Mouse (Mus musculus): ENCODE results near the gene Ablim2.
A peak's percentile ranks its signal among the peaks of the same experiment; 100 is the strongest.

The Ablim2 gene

DNA sequence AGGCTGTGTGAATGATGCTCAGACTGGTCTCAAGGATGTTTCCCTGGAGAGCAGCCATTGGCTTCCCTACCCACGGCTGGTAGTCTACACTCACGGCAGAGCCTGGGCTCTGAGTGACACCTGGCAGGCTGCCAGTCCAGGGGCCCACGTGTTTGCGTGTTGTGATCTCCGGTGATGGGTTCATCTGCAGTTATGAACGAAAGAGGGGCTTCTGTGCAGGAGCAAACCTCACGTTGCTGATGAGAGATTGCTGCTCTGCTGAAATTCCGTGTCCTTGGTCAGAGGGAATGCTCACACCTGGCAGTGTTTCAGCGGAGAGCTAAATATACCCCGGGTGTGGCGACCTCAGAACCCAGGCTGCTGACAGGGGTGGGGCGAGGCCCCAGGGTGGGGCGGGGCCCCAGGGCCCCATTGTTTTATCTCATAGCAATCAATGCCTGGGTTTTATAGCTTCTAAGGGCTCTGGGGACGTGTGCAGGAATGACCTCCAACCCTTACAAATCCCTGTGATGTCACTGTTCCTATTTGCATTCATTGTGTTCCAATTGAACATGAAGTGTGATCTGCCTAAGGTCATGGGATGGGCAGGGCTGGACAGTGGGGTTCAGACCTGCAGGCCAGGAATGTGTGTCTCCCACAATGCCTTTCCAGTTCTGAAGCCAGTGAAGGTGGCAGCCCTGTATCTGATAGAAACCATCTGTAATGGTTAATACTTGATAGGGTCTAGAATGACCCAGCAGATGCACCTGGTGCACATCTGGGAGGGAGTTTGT is 13.4 kb downstream of the Ablim2 start:
- DNase-seq: no peak

DNA sequence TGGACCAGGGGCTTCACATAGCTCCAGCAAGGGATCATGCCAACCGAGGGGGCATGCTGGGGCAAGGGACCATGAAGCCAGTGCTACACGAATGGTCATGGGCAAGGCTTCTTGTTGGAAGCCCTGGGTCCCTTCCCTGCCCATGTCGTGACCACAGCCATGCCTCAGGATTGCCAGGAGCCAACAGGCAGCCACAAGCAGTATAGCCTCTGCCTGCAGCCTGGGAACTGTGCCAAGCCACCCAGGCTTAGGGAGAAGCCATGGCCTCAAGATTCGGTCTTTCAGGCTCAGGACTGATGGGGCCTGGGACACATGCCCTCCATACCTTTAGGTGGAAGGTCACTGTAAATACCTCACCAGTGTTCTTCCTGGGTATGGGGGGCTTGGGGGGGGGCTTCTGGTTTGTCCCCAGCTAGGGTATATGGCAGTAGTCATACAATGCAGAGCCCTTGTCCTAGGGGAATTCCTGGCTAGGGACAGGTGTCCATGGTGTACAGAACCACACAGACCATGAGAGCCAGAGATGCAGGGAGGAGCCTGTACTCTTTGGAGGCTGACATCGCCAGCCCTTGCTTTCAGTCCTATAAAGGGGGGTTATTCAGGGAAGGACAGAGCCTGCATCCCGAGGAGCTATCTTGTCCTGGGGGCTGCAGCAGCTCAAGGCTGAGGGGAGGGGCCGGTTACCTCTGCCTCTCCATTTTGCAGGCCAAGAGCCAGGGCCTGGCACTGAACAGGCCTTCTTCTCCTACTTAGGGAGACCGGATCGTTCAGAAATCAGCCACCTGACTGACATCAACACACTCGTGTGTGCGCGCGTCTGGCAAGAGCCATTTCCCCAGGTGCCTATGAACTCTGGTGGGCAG is 15.8 kb downstream of the Ablim2 start:
- peak; percentile 47 for DNase-seq

DNA sequence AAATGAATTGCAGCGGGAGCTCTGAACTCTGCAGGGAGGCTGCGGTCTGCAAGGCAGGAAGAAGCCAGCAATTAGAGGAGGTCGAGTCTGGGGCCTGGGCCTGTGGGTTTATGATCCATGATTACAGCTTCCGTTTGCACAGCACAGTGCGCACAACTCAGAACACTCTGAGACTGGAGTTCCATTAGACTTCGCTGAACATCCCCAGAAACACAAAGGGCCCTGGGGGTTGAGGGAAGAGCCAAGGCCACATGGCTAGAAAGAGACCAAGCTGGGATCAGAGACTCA is 16.4 kb downstream of the Ablim2 start:
- peak; percentile 24 for DNase-seq

DNA sequence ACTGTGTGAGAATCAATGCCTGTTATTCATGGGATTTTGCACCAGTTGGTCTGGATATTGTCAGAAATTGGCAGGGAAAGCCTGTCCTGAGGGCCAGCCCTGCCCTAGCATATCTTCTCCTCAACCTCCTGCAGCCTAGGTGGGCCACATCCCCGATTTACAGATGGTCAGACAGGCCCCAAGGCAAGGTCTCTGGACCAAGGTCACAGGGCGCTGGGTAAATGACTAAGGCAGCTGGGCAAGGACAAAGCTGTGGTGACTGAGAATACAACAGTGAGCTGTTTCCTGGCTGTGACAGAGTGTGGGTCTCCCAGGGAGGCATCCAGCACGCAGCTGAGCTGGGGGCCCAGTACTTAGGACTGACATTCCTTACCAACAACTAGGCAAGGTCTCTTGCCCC is 23.4 kb downstream of the Ablim2 start:
- no peak for DNase-seq

DNA sequence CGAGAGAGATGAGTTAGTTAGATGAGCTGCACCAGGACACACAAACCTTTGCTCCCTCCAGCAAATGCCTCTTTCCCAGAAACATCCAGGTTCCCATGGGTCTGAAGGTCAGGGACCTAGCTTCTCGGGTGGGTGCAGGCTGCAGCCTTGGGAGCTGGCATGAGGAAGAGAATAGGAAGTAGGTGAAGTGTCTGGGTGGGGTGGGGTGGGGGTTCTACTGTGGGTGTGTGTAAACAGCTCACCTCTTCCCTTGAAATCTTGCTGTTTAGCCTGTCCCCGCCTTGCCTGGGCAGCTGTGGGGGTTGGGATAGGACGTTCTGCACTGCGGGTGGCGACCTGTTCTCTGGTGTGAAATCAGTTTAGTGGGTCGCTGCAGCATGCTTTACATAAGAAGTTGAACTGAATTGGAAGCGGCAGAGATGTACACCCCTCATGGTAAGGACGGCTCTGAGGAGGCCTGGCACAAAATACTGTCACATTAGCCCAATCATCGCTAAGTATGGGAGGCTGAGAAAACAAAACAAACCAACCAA is 25.0 kb downstream of the Ablim2 start:
- DNase-seq: no peak

DNA sequence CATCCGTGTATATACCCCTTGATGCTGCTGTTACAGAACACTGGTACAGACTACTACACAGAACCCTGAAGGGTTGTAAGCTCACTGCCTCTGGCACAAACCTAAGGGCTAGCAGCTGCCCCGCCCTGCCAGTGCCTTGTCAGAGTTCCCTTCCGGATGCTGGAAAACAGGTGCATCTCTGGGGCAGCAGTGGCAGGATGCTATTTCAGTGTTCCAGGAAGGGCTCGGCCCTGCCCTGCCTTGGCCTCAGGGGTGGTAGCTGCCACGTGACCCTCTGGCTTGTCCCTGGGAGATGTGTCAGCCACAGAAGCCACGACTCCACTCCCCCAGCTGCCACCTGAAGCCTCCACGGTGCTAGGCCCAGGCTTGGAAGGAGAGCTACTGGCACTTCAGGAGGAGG is 28.2 kb downstream of the Ablim2 start:
- no peak for DNase-seq

DNA sequence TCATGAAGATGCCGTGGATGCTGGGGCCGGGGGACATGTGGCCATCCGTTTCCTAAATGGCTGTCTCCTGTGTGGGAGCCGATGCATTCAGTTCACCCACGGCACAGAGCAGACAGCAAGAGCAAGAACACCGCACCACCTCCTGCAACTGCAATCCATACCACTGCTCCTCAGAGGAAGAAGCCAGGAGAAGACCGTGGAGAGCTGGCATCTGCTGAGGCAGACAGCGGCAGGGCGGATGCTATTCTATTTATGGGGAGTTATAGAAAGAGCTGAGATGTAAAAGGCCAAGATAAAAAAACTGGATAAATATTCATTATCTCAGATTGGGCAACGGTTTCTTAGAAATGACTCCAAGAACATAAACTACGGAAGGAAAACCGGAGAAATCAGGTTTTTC is 30.2 kb downstream of the Ablim2 start:
- DNase-seq: no peak

DNA sequence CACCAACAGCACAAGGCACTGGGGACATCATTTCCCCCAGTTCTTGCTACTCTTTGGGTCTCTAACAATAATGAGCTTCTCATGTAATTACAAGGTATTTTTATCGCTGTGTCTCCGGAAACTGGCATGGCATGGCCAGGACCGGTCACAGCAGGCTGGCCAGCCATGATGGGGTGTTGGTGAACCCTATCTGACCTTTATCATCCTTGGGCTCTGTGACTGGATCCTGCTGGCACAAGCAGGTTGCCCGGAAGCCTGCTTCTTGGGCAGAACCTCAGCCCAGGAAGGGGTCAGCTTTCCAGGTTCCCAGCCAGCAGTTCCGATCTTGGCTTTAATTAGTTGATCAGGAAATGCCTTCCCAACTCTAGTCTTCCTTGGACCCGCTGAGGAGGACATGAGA is 31.0 kb downstream of the Ablim2 start:
- peak; percentile 24 for DNase-seq

DNA sequence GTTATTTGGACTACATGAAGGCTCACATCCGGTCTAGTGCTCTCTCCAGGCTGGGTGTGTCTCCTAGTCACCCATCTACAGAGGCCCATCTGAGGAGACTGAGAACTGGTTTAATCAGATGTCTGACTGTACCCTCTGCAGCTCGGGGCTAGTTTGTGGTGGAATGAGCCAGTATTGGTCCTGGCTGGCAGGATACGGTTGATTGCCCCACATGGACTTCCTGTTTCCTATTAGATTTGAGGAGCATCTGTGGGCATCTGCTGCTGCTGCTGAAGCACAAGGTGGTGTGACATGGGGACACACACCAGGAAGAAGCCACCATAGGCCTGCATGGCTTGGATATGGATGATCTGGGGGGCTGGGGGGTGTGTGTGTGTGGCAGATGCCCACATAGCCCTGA is 32.0 kb downstream of the Ablim2 start:
- DNase-seq: no peak

DNA sequence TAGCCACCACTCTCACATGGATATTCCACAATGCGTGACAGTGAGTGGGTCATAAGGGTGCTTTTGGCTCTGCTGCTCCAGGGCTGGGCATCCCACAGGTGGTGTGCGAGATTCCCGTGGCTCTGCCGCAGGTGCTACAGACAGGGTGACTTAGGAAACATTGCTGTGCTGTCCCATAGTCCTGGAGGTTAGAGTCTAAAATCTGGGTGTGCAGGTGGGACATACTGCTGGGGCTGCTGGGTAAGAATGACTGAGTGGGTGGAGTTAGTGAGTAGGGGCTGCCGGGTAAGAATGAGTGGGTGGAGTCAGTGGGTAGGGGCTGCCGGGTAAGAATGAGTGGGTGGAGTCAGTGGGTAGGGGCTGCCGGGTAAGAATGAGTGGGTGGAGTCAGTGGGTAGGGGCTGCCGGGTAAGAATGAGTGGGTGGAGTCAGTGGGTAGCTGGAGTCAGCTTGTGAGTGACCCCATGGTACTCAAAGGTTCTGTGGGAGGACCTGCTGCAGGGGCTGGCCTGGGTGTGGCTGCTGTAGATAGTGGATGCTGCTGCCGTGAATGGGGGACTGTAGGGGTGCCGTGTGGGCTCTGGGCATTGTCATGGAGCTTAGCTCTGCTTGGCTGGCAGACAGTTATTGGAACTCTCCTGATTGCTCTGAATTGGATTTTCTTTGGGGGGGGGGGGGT is 32.8 kb downstream of the Ablim2 start:
- DNase-seq: no peak

DNA sequence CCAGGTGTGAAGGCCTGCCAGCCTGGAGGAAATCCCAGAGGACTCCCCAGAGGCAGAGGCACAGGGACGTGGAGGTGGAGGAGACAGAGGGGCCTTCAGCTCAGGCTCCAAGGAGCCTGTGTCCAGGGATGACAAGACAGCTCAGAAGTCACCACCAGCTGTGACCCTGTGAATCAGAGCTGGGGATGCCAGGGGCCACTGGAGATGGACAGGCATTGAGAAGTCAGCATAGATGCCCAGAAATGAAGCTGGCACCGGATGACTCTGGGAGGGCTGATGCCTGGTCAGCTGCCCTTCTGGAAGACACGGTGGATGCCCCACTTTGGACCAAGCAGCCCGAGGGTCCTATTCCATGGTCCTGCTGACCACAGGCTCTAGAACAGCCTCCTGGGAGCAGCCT is 36.3 kb downstream of the Ablim2 start:
- no peak for DNase-seq

DNA sequence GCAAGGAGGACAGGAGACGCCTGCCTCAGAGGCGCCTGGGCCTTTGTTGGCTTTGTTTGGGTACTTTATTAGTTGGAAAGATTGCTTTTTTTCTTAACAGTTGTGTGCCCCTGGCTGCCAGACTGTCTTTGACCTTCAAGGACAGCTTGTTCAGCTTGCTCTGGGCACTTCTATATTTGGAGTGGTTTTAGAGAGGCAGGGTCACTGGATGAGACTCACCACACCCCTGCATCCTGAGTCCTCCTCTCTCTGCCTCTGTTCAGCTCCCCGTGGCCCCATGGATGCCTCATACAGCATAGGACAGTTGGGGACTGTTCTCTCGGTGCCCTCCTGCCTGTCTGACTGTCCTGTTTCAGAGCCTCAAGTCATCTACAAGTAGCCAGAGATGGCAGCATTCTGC is 37.3 kb downstream of the Ablim2 start:
- no peak for DNase-seq

DNA sequence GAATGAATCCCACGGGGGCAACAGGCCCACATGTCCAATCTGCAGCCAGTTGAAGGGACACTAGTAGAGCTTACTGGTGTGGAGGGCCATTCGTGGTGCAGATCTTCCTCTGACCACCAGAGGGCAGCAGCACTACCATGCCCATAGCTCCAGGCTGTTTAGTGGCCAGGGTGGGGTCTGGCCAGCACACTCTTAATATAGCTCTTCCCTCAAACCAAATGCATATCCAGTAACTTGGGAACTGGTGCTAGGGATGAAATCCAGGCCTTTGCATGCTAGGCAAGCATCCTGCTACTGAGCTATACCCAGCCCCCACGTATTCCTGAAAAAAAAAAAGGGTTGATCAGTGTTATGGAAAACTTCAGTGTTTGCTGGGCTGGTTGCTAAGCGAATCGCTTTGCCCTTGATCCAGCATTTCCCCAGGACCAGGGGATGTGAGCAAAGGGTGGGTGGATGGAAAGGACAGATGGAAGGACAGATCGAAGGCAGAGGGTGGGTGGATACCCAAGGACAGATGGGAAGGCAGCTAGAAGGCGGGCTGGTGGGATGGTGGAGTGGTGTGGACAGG is 37.9 kb downstream of the Ablim2 start:
- DNase-seq: peak; percentile 71

DNA sequence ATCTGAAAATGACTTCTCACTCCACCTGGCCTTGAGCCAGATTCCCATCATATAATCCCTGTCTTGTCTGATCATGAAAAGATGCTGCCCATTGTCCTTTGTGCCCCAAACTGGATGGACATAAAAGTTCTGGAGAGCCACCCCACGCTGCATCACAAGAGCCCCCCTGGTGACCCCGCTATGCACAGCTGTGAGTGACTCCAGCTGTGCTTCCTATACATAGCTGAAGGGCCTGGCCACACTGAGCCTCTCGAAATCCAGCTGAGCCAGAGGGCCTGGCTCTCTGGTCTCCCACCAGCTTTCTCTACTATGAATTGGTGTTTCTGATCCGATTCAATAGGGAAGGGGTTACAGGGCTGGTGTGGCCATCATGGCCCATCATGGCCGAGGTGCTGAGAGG is 38.5 kb downstream of the Ablim2 start:
- DNase-seq: no peak

DNA sequence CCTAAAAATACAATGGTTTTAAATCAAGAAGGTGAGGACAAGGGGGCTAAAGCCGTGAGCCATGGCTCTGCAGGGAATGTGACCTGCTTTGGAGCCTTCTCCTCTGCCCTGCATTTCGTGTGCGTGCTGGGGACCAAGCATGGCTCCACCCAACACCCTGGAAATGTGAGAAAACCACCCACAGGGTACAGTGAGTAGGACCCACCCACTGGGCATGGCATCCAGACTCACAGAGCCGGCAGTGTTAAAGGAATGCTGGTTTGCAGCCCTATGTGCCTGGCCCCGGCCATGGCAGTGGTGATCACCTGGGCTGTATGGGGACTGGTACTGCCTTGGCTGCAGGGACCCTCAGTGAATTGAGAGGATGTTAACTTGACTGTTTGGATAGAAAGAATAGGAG is 41.4 kb downstream of the Ablim2 start:
- DNase-seq: no peak

DNA sequence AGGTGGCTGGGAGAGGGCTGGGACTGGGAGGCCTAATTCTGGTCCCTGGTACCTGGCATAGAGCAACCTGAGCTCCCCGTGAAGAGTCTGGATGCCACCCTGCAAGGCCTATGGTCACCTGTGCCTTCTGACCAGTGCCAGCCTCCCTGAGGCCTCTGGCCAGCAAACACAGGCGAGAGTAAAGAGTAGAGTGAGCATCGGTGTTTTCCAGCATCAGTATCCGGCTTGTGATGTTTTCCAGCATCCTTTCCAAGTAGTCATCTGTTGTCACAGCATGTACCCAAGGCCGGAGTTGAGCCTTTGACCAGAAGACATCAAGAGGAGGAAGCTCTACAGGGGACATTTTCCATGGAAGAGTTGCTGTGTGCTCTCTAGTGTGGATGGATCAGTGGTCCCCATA is 45.7 kb downstream of the Ablim2 start:
- DNase-seq: no peak

DNA sequence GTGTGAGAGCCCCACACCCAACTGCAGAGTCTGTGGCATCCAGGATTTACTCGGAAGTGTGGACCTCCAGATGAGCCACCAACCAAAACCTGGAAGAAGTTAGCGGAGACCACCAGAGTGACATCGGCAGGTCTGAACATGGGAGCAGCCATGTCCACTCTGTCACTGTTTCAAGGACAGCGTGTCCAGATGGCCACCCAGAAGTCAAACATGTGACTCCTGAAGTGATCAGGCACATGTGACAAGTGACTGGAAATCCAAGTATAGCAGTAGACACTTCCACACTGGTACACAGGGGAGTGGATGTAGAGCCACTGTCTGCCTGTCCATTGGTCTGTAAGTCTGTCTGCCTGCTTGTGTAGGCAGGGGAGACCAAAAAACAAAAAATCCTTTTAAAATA is 47.0 kb downstream of the Ablim2 start:
- no peak for DNase-seq

DNA sequence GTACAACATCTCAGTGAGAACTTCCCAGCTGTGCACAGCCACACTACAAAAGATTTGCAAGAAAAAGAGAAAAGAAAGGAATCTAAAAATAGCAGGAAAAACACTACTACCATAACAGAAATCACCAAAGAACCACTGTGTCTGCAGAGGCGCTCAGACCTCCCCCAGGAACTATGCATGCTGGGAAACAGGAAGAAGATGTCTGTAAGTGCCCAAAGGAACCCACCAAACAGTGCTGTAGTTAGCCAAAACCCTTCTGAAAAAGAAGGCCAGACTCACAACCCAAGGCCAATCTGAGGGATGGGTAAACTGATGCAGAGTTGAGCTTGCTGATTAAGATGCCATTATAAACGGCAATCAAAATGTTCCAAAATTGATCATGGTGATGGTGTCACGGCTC is 47.5 kb downstream of the Ablim2 start:
- no peak for DNase-seq

DNA sequence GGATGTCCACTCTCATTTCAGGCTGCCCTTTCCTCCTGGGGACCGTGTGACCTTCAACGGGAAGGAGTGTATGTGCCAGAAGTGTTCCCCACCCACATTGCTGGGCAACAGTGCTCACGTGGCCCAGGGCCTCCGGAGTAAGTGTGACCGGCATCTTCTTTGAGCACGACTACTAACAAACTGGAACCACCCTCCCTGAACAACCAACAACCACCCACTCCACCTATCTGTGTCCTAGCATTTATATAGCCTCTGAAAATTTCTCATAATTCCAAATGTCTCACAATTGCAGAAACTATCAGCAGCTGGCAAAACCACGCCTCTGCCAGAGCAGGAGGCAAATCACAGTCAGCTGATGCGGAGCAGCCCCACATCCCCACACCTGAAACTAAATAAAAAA is 49.3 kb downstream of the Ablim2 start:
- DNase-seq: no peak

DNA sequence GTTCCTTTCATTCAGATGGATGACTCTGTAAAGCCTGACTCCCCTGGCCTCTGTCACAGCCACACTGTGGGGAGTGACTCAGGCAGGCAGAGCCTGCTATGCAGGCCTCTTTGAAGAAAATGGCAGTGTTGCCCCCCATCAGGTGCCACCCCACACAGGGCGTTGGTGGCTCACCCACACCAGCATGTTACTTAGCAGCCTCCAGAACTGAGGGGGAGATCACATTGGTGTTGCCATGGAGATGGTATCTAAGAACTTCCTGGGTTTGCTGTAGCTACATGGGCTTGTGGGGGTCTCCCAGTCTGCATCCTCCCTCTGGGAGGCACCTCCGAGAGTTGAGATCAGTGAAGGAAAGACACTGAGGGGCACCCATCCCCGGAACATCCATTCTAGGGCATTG is 52.8 kb downstream of the Ablim2 start:
- no peak for DNase-seq

DNA sequence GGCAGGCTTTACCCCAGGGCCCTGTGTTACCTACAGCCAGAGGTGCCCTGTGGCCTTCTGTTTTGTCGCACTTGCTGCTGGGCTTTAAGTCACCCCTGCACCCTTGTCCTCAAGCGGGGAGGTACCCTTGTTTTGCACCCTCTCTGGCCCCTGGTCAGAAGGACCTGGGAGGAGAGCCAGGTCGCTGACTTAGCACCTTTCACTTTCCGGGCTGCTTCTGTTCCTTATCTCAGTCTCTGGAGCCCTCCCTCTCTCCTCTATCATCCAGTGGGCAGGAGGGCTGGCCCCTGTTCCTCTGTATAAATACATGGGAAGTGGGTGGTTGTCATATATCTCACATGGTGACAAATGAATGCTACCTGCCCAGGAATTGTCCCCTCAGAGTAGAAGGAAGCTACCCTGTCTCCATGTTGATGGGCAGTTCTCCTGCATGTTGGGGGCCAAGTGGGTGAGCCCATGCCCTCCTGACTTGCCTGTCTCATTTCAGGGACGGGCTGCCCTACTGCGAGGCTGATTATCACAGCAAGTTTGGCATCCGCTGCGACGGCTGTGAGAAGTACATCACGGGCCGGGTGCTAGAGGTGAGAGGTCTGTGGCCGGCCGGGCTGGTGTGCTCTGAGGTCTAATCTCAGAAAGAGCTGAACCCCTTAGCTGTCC is 54.1 kb downstream of the Ablim2 start:
- no peak for DNase-seq

DNA sequence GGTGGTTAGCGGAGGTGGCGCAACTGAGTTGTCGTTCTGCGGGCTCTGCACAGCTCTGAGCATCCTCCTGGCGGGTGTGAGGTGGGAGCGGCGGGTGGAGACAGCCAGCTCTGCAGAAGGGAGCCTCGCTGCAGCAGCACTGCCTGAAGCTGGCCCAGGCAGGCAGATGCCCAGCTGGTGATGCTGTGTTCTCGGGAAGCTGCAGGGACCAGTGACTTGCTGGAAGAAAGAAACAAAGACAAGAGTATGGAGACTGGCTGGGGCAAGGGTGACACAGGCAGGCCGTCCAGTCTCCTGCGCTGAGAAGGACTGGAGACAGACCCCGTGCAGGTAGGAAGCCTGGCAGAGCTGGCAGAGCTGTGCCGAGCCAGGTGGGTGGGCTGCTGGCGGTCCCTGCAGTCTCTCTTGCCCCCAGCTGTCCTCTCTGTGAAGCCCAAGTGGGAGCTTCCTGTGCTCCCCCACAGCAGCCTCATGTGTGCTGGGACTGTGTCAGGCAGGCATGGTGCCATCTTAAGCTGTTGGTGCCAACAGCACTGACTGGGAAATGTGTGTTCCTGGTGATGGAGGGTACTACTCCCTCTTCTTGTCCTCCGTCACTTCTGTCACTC is 56.8 kb downstream of the Ablim2 start:
- no peak for DNase-seq
